Mouse (Mus musculus): ENCODE results near the gene 2410004P03Rik.

- no peak for TF ChIP-seq CTCF (IDR thresholded peaks at IDR 0.05; ENCODE audit: low read depth, low read length)
- no peak for TF ChIP-seq POLR2AphosphoS5 (IDR thresholded peaks at IDR 0.05; ENCODE audit: insufficient replicate concordance, low read depth, low read length)
- no peak for TF ChIP-seq TAL1 (conservative IDR thresholded peaks at IDR 0.05; ENCODE audit: low read depth, low read length)
These were observed 10.3 kb downstream of the 2410004P03Rik start for GRCm38 (mm10) chr12:17001211-17001610.

All from G1E (cell line).